Mouse (Mus musculus) kidney, embryonic 16.5 days (tissue): ENCODE data around the gene Fgfr2. TPM values are rescaled to one million over a fixed set of nuclear protein-coding genes. Genes with fewer than 3 reads are reported as not detected.

Experiments
- ATAC-seq: fragments of 200-750 bp; cut with Nextera tagmentation; 2 replicates; pipeline ENCODE4 v1.8.0; 2017; ENCODE audit warnings: moderate TSS enrichment; ENCODE audit not compliant: low FRiP score, low TSS enrichment
- H3K27ac ChIP-seq: fragments of 300-500 bp; sonication (generic); 2 replicates; pipeline ENCODE4 v1.5.1; 2014; ENCODE audit warnings: low read length
- H3K27me3 ChIP-seq: fragments of 300-500 bp; sonication (generic); 2 replicates; pipeline ENCODE4 v1.6.1; 2014; ENCODE audit warnings: low read length, control low read depth, mixed read lengths; ENCODE audit not compliant: insufficient read depth
- H3K36me3 ChIP-seq: fragments of 300-500 bp; sonication (generic); 2 replicates; pipeline ENCODE4 v1.6.1; 2014; ENCODE audit warnings: low read length, control low read depth, mixed read lengths; ENCODE audit not compliant: insufficient read depth
- H3K4me1 ChIP-seq: fragments of 300-500 bp; sonication (generic); 2 replicates; pipeline ENCODE4 v1.6.1; 2014; ENCODE audit warnings: low read length, control low read depth, mixed read lengths; ENCODE audit not compliant: insufficient read depth
- H3K4me2 ChIP-seq: fragments of 300-500 bp; sonication (generic); replicated peaks from 2 replicates; pipeline ENCODE4 v1.6.1; 2014; ENCODE audit warnings: low read depth, low read length
- H3K4me3 ChIP-seq: fragments of 300-500 bp; sonication (generic); 2 replicates; pipeline ENCODE4 v1.5.1; 2014; ENCODE audit warnings: mild to moderate bottlenecking, low read length
- H3K9ac ChIP-seq: fragments of 300-500 bp; sonication (generic); replicated peaks from 2 replicates; pipeline ENCODE4 v1.6.1; 2014; ENCODE audit warnings: low read length
- H3K9me3 ChIP-seq: fragments of 300-500 bp; sonication (generic); 2 replicates; pipeline ENCODE4 v1.6.1; 2016; ENCODE audit warnings: low read length, control low read depth
- WGBS: fragments of 180-500 bp; shearing (Covaris S2); extraction: QIAGEN DNeasy Blood & Tissue Kit; methylation state at CpG from one replicate; pipeline ENCODE4 v1.1.7; 2014; 5-methylcytosine and 5-hydroxymethylcytosine counted together
- polyA plus RNA-seq: library from polyadenylated mRNA; unstranded; fragments of >200 nt; fragmentation: Nextera tagmentation; extraction: Ambion mirVana; gene quantifications from 2 replicates; pipeline ENCODE4 v1.2.1, GENCODE M21; 2015

Fgfr2 gene
- polyA plus RNA-seq, 1 experiment from 2014 or later: 118 TPM

DNA sequence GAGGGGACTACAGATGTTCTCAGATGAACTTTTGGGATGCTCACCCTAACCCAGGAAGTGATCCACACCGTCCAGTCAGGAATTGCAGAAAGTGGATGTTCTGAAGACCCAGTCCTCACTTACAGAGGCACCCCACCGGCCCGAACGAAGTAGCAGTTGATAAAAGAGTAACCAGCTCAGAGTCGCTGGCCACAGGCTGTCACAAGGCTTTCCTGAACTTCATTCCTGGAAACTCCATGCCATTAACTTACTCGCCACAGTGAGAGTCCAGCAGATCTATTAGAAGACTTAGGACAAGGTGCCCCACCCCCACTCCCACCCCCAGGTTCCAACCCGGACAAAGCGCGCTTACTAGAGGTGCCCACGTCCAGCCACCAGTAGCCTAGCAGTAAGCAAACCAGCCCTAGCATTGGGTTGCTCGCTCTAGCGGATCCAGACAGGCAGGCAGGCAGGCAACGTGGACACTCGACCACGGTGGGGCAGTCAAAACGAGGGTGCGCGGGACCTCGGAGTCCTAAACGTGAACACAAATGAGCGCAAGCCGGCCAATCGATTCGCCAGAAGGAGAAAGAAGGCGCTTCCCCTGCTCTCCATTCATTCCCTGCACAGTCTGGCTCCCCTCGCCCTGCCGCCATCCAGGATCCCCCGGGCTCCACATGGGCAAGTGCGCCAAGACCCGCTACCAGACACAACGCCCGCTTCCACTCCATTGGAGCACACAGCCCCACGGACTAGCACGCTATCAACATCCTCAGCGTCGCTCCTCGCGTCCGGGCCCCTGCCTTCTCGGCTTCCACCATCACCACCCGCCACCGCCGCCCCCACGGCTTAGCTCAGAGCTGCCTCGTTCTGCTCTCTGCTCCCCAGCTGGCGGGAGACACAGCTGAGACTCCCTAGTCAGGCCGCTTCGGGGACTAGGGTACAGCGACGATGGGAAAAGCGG is 807.7 kb downstream of the Fgfr2 start:
- H3K4me3 ChIP-seq: peak overlapping the region; percentile 78
- peaks cover 19% of the 10 kb centered on the region for H3K4me1 ChIP-seq
- peak overlapping the region; percentile 81 for H3K27ac ChIP-seq
- no peaks in the 10 kb centered on the region for H3K9me3 ChIP-seq
- no peaks in the 10 kb centered on the region for H3K36me3 ChIP-seq
- H3K27me3 ChIP-seq: no peaks in the 10 kb centered on the region
- ATAC-seq: peak; percentile 76
- H3K9ac ChIP-seq: peak overlapping the region; percentile 86
- H3K4me2 ChIP-seq: peak overlapping the region; percentile 98
- 1% methylated on average over 50 of the region's 51 CpGs for WGBS

DNA sequence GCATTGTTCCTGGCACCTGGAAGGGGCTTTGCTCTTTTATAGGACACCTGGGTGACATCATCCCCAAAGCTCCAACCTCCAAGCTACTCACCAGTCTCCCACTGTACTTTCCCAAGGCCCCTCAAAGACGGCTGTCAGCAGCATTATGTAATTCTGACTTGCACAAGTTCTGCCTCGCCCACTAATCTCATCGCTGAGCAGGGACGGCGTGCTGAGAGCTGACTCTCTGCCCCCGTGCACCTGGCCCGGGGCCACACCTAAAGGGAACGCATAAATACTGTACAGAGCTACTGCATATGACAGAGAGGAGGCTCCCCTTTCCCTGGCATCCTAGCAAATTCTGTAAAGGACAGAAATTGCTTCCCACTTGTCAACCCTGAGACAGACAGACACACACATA is 810.8 kb downstream of the Fgfr2 start:
- Histone ChIP-seq H3K27ac (no peak overlapping the region), H3K36me3 (no peaks in the 10 kb centered on the region), H3K4me2 (no peak overlapping the region), H3K9ac (no peak overlapping the region), H3K27me3 (no peaks in the 10 kb centered on the region), H3K9me3 (no peaks in the 10 kb centered on the region), H3K4me1 (peaks cover 31% of the 10 kb centered on the region), H3K4me3 (no peak overlapping the region)
- no peak for ATAC-seq
- 73% methylated on average over 8 of the region's 8 CpGs for WGBS

DNA sequence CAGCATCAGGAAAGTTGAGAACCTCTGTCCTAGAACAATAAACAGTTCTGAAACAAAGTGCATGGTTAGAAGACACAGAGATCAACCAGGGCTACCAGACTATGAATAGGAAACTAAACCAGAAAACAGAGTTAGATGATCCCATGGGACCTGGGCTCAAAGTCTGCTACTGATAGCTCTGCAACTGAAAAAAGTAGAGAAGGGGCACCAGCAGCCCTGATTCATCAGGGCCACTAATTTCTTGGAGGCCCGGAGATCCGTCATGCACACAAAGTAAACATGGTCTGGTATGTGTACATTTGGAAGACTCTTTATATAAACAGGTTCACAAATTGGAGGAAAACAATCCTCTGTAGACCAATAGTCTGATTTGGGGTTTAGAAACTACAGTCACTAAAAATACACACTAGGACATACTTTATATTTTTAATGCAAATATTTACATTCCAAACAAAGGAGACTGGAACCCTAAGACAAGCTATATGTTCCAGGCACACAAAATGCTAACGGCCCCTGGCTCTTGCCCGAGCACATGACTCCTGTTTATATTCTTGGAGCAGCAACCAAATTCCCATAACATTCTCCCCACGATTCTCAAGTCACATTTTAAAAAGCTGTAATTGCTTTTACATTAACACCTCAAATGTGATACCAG is 814.5 kb downstream of the Fgfr2 start:
- 39% methylated on average over 5 of the region's 5 CpGs for WGBS
- H3K36me3 ChIP-seq: no peaks in the 10 kb centered on the region
- H3K4me3 ChIP-seq: no peak overlapping the region
- no peaks in the 10 kb centered on the region for H3K9me3 ChIP-seq
- H3K27ac ChIP-seq: peak overlapping the region; percentile 36
- H3K4me1 ChIP-seq: peaks cover 40% of the 10 kb centered on the region
- no peak overlapping the region for H3K4me2 ChIP-seq
- no peak overlapping the region for H3K9ac ChIP-seq
- H3K27me3 ChIP-seq: no peaks in the 10 kb centered on the region
- no peak for ATAC-seq

DNA sequence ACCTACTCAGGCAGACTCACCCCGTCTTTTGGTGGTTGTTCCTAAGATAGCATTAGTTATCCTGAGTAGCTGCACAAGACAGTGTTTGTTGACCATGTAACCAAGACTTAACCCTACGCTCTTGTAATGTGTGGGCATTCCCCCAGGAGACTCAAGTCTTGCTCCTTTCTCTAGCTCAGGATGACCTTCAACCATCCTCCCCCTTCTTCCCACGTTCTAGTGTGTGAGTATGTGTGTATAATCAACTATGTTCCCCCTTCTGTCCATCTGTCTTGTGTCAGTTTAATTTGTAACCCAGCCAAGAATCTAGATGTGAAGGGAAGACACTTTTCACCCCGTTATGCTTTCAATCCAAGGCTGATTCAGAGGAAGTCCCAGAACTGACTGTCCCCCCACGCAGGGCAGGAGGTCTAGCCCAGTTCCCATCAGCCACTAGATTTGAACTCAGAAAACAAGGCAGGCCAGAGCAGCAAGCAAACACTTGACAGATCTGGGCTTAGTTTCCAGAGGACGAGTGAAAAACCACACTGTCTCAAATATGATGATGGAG is 815.4 kb downstream of the Fgfr2 start:
- H3K4me1 ChIP-seq: peaks cover 46% of the 10 kb centered on the region

DNA sequence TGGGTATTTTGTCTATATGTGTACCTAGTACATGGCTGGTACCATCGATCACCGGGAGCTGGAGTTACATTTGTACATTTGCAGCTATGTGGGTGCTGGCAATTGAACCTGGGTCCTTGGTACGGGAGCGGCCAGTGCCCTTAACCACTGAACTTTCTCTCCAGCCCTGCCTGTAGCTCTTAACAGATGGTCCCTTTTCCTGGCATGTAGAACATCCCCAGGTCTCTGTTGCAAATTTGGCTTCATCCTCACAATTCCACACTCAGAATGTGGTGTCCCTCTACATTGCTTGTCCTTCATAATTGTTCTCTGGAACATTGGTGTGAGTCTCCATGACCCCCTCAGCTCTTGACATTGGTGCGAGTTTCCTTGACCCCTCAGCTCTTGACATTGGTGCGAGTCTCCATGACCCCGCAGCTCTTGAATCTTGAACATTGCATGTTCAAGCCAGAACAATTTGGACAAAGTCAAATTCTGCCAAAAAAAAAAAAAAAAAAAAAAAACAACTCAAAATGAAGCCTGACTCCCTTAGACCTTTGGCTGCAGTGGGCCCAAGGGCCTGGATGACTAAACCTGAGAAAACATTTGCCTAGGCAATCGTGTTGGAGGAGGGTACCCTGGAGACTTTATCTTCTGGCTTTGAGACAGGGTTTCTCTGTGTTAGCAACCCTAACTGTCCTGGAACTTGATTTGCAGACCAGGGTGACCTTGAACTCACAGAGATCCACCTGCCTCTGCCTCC is 816.3 kb downstream of the Fgfr2 start:
- no peak for ATAC-seq
- H3K27ac ChIP-seq: no peak overlapping the region
- H3K4me1 ChIP-seq: peaks cover 49% of the 10 kb centered on the region
- H3K9ac ChIP-seq: no peak overlapping the region
- WGBS: 79% methylated on average over 8 of the region's 8 CpGs
- no peak overlapping the region for H3K4me3 ChIP-seq
- H3K9me3 ChIP-seq: no peaks in the 10 kb centered on the region
- no peaks in the 10 kb centered on the region for H3K27me3 ChIP-seq
- no peaks in the 10 kb centered on the region for H3K36me3 ChIP-seq
- H3K4me2 ChIP-seq: no peak overlapping the region

More for the DNA sequence above, 815.4 kb downstream of the Fgfr2 start:
- no peak overlapping the region for H3K4me3 ChIP-seq
- no peaks in the 10 kb centered on the region for H3K9me3 ChIP-seq
- WGBS: 45% methylated on average over 6 of the region's 6 CpGs
- no peaks in the 10 kb centered on the region for H3K27me3 ChIP-seq
- H3K9ac ChIP-seq: no peak overlapping the region
- ATAC-seq: peak; percentile 59
- H3K36me3 ChIP-seq: no peaks in the 10 kb centered on the region
- peak overlapping the region; percentile 5; the same call in 1 of the 2 replicates for H3K27ac ChIP-seq
- no peak overlapping the region for H3K4me2 ChIP-seq

DNA sequence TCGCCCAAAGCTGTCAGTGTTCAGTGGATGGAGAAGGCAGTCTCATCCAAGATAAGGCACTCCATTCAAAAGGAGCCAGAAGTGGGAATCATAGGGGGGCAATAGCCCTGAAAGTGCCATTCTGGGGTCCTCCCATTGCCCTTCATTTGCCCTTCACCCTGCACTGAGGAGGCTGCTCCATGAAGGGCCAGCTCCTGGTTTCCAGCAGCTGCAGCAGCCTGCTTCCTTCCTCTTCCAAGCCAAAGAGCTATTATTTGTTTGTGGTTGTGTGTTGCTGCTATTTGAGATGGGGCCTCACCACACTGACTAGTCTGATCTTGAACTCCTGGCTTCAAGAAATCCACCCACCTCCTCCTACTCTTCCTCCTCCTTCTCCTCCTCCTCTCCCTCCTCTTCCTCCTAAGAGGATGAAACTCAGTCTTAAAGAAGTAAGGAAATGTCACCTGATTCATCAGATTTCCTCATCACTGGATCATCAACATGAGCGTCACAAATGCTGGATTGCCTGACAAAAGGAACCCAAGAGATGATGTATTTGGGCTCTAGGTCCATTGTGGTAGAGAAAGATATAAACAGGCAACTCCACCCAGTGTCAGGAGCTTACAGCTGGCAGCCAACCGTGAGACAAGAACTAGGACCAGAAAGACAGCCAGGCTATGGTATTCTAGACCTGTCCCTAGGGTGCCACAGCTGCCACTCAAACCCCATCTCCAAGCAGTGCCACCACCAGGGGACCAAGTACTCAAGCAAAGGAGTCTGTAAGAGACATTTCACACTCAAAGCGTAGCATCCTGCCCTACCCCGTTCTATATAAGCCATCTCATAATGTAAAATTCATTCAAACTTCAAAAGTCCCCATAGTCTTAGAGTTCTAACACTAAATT is 817.4 kb downstream of the Fgfr2 start:
- no peaks in the 10 kb centered on the region for H3K27me3 ChIP-seq
- no peak overlapping the region for H3K9ac ChIP-seq
- ATAC-seq: no peak
- H3K4me3 ChIP-seq: no peak overlapping the region
- peaks cover 54% of the 10 kb centered on the region for H3K4me1 ChIP-seq
- no peak overlapping the region for H3K4me2 ChIP-seq
- 85% methylated on average over 5 of the region's 5 CpGs for WGBS
- no peaks in the 10 kb centered on the region for H3K36me3 ChIP-seq
- no peaks in the 10 kb centered on the region for H3K9me3 ChIP-seq
- H3K27ac ChIP-seq: no peak overlapping the region

DNA sequence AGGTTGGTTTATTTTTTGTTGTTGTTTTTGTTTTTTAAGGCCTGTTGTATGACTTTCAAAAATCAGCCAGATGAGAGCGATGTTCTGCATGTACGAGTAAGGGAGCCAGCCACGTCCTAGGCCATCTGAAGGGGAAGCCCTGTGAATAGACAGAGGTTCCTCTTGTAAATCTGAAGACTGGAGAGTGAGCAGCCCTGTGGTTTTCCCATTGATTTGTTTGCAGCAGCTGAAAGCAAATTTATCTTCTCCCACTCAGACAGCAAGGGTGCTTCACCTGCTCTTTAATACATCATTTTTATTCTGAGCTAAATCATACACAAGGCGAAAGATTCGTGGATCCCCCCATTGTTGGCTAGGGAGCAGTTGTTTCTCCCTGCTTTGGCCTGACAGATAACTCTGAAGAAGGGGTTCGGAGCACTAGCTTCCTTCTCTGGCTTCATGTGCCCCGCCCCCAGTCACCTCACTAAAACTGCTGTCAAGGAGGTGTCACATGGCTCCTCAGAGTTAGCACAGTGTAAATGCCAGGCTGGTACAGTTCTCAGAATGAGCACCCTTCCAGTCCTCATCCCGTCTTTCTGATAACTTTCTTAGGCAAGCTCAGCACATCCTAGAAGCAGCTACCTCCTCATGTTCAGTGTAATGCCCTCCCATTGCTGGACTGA is 818.6 kb downstream of the Fgfr2 start:
- H3K27ac ChIP-seq: no peak overlapping the region
- H3K9me3 ChIP-seq: no peaks in the 10 kb centered on the region
- H3K4me1 ChIP-seq: peaks cover 63% of the 10 kb centered on the region
- H3K36me3 ChIP-seq: no peaks in the 10 kb centered on the region
- H3K27me3 ChIP-seq: no peaks in the 10 kb centered on the region
- H3K4me3 ChIP-seq: no peak overlapping the region
- H3K9ac ChIP-seq: no peak overlapping the region
- no peak for ATAC-seq
- no peak overlapping the region for H3K4me2 ChIP-seq
- 75% methylated on average over 8 of the region's 8 CpGs for WGBS

DNA sequence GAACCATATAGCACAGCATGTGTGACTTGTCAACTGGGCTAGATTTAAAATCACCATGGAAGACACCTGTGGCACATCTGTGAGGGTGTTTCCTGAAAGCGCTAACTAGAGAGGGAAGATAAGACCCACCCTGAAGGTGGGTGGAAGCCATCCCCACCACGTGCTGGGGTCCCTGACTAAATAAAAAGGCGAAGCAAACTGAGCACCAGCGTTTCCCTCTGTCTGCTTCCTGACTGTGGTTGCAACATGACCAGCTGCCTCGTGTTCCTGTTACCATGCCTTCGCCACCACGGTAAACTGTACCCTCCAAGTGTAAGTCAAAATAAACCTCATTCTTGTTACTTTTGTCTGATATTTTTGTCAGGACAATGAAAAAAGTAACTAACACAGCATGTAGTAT is 819.2 kb downstream of the Fgfr2 start:
- no peak for ATAC-seq
- Histone ChIP-seq H3K9me3 (no peaks in the 10 kb centered on the region), H3K9ac (no peak overlapping the region), H3K4me2 (no peak overlapping the region), H3K4me1 (peaks cover 63% of the 10 kb centered on the region), H3K27ac (no peak overlapping the region), H3K4me3 (no peak overlapping the region), H3K36me3 (no peaks in the 10 kb centered on the region), H3K27me3 (no peaks in the 10 kb centered on the region)
- WGBS: 75% methylated on average over 7 of the region's 7 CpGs
